Mouse (Mus musculus) gastrocnemius, adult 2 months (tissue): Measurements from ENCODE around the gene 6430548M08Rik. TPM values are rescaled to one million over a fixed set of nuclear protein-coding genes. Genes with fewer than 3 reads are reported as not detected.

Source experiments
- DNase-seq: peaks from one replicate; pipeline ENCODE4 v3.0.0; 2022
- H3K27ac ChIP-seq: fragments of 200-600 bp; 2 replicates; pipeline ENCODE4 v1.8.1; 2022; ENCODE audit warnings: mild to moderate bottlenecking
- H3K4me3 ChIP-seq: fragments of 200-600 bp; 2 replicates; pipeline ENCODE4 v1.8.1; 2022; ENCODE audit warnings: mild to moderate bottlenecking, moderate library complexity
- CTCF ChIP-seq: fragments of 200-600 bp; IDR thresholded peaks from 2 replicates; pipeline ENCODE4 v1.8.1; 2022; ENCODE audit warnings: antibody characterized with exemption, mild to moderate bottlenecking, moderate library complexity
- intact Hi-C: fragments of 180-260 bp; cut with DNase I; formaldehyde crosslinking; loops from one replicate; pipeline ENCODE4 v1.15.1; 2025
- total RNA-seq, 2 experiments: library from RNA; stranded (reverse); gene quantifications; 2 replicates each; pipeline ENCODE4 v1.2.3; 2021

Gene 6430548M08Rik
- total RNA-seq, 2 experiments from 2014 or later = 26.5 to 30.0 TPM

DNA sequence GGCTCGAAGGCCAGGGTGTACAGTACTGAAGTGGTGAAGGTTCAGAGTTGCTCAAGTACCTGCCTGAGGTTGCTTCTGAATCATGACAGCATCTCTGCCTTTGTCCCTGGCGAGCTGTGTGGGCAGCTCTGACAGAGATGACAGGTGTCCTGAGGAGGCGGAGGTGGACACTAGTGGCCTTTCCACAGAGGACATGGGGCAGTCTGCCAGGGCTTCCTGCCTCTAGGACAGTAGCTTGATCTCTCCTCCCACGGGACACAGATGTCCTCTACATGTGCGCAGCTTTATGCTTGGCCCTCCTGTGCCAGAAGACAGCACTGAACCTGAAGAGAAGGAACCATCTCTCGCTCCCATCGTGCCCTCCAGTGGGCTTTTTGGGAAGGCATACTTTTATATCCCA, 19.2 kb downstream of the 6430548M08Rik start:
- Histone ChIP-seq H3K27ac (no peak overlapping the region), H3K4me3 (no peak overlapping the region)
- no peak for DNase-seq
- intact Hi-C loops = no loop called here
- TF ChIP-seq CTCF = no peak; the same call in 1 of the 2 replicates

DNA sequence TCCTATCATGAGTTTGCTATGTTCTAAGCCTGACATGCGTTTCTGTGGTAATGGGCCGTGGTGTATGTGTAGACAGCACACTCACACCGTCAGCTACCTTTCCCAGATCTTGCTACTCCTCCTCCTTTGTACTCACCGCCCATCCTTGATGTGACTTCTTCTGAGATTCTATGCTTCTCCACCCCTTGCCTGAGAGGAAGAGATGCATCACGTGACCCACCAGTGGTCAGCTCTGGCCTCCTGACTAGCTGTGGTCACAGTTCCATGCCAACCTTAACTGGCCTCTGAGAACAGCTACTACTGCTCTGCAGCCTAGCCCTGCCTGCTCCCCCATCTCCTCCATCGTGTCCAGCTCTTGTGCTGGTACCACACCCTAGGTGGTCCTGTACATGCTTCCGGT, 21.7 kb downstream of the 6430548M08Rik start:
- intact Hi-C loops = no loop called here
- no peak overlapping the region for H3K27ac ChIP-seq
- no peak for DNase-seq
- TF ChIP-seq CTCF = no peak
- no peak overlapping the region for H3K4me3 ChIP-seq

DNA sequence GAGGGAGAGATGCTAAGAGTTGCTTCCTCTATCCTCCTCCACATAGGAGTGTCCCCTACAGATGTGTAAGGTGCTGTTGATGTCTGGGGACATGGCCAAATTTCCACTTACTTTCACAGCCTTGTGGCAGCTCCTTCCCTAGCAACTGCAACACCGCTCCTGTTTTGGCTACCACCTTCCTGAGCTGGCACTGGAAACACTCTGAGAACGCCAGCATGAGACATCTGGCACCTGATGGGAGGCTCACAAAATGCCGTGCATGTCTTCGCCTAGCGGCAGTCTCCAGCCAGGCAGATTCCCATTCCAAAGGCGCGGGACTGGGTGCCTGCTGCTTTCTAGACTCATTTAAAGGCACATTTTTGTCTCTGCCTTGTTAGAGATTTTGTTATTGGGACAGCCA, 22.7 kb downstream of the 6430548M08Rik start:
- Histone ChIP-seq H3K27ac (no peak overlapping the region), H3K4me3 (no peak overlapping the region)
- intact Hi-C loops = no loop called here
- DNase-seq = peak; percentile 78
- peak; percentile 54 for TF ChIP-seq CTCF

GRCm38 (mm10) chr8:120138958-120139357, 25.0 kb downstream of the 6430548M08Rik start:
- intact Hi-C loops = no loop called here
- DNase-seq = no peak
- Histone ChIP-seq H3K4me3 (no peak overlapping the region), H3K27ac (no peak overlapping the region)
- no peak for TF ChIP-seq CTCF

- Histone ChIP-seq H3K4me3 (no peak overlapping the region), H3K27ac (no peak overlapping the region)
- DNase-seq = no peak
- intact Hi-C loops = no loop called here
- no peak for TF ChIP-seq CTCF
Measured at GRCm38 (mm10) chr8:120140769-120141168, 26.8 kb downstream of the 6430548M08Rik start.

DNA sequence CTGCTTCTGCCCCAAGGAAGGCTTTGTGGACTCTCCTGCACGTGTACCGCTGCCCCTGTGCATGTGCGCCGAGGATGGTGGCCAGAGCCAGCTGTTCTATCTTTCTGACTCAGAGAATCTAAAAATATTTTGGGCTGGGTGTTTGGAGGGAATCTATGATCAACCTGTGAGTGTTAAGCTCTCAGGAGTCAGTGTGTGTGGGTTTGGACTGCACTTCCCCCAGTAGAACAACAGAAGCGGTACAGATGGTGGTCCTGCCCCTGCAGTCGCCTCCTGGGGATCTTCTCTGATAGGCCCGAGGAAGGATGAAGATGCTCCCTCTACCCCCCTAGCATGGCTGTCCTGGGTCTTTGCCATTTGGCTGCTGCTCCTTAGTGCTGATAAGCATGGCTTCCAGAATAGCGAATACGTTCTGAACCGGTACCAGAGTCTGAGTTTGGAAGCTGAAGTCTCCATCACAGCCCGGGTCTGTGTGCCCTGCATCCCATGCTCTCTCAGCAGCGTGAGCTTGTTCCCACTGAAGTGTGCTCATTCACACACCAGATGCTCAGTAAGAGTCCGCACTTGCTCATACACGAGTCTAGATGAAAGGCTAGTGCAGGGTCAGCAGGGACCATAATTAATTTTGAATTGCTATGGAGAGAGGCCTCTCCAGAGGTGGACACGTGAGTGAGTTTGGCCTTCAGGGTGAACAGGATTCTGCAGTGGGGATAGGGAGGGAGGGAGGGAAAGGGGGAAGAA, 30.1 kb downstream of the 6430548M08Rik start:
- TF ChIP-seq CTCF = no peak
- Histone ChIP-seq H3K27ac (no peak overlapping the region; the same call in 1 of the 2 replicates), H3K4me3 (no peak overlapping the region)
- peak; percentile 53 for DNase-seq
- intact Hi-C loops = no loop called here

DNA sequence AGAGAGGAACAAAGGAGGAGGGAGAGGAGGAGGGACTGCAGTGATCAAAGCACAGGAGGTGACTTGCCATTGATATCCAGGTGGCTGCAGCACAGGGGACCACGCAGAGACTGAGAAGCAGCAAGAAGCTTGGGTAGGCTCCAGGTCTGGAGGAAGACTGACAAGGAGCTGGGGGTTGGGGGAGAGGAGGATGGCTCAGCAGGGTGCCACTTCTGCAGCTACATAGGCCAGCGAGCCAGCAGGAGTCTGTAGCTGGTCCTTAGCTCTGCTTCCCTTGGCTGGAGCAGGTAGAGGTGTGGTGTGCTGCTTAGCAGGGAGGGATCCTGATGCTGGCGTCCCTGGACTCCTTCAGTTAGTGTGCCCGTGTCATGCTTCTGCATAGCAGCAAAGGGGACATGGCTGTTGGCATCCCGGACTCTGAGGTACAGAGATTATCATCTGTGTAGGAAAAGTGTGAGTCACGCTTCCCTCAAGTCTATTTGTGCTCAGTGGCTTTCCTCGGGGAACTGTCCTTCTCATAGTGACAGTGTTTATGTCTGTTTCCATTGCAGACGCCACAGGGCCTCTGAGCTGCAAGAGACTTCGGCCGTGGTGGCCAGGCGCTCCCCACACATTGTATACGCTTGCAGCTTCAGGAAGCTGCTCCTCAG, 30.8 kb downstream of the 6430548M08Rik start:
- intact Hi-C loops = no loop called here
- Histone ChIP-seq H3K4me3 (no peak overlapping the region), H3K27ac (no peak overlapping the region)
- DNase-seq = no peak
- no peak for TF ChIP-seq CTCF

- no peak for DNase-seq
- no peak overlapping the region for H3K27ac ChIP-seq
- no peak for TF ChIP-seq CTCF
- H3K4me3 ChIP-seq = no peak overlapping the region
- intact Hi-C loops = no loop called here
Measured at GRCm38 (mm10) chr8:120146051-120146450, 32.1 kb downstream of the 6430548M08Rik start.

DNA sequence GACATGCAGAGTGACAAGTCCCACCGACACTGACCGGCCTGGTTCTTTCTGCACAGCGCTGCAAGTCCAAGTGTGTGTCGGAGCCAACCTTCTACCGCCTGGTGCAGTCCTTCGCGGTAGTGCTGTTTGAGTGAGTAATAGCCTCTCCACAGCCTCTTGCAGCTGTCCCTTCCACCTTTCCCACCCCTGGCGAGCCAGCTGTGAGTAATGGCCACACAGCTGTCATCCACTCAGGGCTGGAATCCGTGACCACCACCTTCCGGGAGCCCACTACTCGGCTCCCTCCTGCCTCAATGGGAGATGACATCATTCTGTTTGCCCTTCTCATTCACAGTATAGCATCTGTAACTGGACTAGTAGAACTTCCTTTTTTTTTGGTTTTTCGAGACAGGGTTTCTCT, 36.1 kb downstream of the 6430548M08Rik start:
- no peak for TF ChIP-seq CTCF
- intact Hi-C loops = no loop called here
- DNase-seq = no peak
- Histone ChIP-seq H3K27ac (no peak overlapping the region), H3K4me3 (no peak overlapping the region)

DNA sequence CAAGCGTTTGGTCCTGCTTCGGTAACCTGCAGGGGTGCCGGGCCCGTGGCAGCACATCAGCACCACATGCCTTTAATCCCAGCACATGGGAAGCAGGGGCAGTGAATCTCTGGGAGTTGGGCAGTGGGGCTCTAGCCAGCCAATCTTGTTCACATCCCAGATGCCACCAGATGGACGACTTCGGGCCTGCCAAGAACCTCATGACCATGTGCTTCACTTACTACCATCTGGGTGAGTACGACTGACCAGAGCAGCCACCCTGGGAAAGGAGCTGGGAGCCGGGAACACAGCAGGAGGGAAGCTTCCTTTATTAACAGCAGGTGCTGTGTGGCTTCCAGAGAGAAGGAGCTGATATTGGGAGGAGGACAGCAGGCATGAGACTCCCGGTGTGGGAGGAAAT, 37.2 kb downstream of the 6430548M08Rik start:
- TF ChIP-seq CTCF = no peak

DNA sequence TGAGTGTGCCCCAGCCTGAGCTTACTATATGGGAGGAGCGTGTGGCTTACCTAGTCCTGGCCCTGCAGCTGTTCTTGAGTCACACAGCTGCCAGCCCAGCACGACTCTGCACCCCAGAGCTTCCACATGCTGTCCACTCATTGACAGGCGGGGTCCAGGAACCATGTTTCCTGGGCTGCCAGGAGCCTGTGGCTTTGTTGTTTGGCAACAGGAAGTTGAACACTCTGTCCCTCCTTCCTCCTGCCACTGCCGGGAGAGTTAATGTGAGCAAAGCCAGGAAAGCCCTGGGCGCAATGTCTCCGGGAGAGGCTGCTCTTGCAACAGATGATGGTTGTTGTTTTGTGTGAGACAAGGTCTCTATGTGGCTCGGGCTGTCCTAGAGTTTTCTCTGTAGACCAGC, 38.7 kb downstream of the 6430548M08Rik start:
- intact Hi-C loops = no loop called here
- Histone ChIP-seq H3K27ac (no peak overlapping the region), H3K4me3 (no peak overlapping the region)
- no peak for DNase-seq
- TF ChIP-seq CTCF = no peak

More for the DNA sequence above, 37.2 kb downstream of the 6430548M08Rik start:
- DNase-seq = no peak
- Histone ChIP-seq H3K27ac (no peak overlapping the region), H3K4me3 (no peak overlapping the region)
- intact Hi-C loops = no loop called here

DNA sequence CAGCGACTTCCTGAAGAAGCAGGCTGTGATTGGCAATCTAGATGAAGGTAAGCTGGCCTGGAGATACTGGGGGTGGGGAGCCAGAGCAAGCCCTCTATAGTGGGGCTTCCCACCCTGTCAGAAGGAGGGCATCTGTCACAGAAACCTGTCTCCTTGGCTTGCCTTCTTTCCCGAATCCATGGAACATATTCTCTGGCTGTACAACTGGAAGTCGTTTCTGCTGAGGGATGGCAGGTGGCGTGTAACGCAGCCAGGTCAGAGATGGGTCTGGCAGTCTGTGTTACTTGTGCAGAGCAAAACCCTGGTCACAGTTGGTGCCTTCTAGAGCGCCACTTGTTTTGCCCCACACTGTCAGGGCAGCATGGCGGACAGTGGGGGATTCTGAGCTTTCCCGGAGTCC, 46.4 kb downstream of the 6430548M08Rik start:
- Histone ChIP-seq H3K27ac (no peak overlapping the region), H3K4me3 (no peak overlapping the region)
- no peak for TF ChIP-seq CTCF
- DNase-seq = no peak
- intact Hi-C loops = no loop called here

DNA sequence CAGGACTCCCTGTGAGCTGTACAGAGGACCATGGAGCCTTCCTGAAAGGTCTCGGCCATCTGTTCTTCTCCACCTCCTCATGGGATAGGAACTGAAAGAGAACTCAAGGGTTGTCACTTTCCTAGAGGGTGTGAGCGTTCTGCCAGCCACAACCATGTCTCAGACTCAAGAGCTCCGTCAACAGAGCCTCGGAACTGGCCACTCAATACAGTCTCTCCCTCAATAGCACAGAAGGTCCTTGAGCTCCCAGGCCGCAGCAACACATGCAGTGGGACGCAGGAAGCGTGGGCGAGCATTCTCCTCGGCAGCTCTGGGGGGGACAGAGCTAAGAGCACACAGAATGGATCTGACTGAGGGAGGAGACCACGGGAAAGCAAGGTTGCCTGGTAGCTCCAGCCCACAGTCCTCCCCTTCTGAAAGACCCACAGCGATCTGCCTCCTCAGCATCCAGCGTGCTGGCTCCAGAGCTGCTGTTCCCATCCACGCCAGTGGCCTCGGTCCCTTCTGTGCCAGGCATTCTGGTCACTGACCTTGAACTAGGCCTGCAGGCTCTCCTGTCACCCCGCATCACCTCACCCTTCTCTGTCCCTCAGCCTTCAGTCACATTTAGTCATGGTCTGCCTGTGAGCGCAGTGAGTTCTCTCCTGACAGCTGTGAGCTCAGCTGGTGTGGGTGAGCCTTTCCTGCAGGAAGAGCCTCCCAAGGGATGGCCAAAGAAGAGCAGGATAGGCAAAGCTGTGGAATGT, 47.9 kb downstream of the 6430548M08Rik start:
- intact Hi-C loops = no loop called here
- Histone ChIP-seq H3K4me3 (no peak overlapping the region), H3K27ac (no peak overlapping the region)
- TF ChIP-seq CTCF = no peak
- DNase-seq = no peak
